Comparison of ENCODE assay signal across 10 mouse cellular contexts in genomic region chr7:127103960-127104359, GRCm38 (mm10). TPM values are rescaled to one million over a fixed set of nuclear protein-coding genes. Genes with fewer than 3 reads are reported as not detected.
DNase-seq lines count a peak whose midpoint lies in the region; ATAC-seq and TF ChIP-seq lines count a peak whose summit lies in the region.
"Had no signal": no experiment of that assay in that cellular context is flagged by ENCODE, and none has a peak within 500 bp of the region (broad histone marks: within the 10 kb centered on the region; RNA-seq: fewer than 3 reads in every experiment).

No protein-coding gene starts in this region.

- no peak overlapping the region for H3K27ac ChIP-seq in kidney, adult 2 months (ENCODE audit: insufficient read depth, low read depth, low read length)
- no peak overlapping the region for H3K27ac ChIP-seq in kidney, embryonic 14.5 days (ENCODE audit: low read depth, low read length)
- H3K27ac ChIP-seq in hindbrain, embryonic 13.5 days = peak overlapping the region; percentile 82
- H3K27ac ChIP-seq: stomach, embryonic 15.5 days had no signal

- no peak overlapping the region for H3K4me2 ChIP-seq in kidney, embryonic 14.5 days (replicated peaks; ENCODE audit: low read depth, low read length)
- H3K4me2 ChIP-seq in hindbrain, embryonic 13.5 days = no peak overlapping the region

- H3K4me3 ChIP-seq in kidney, adult 2 months (ENCODE audit: insufficient read depth, low read depth, low read length) = no peak overlapping the region
- H3K4me3 ChIP-seq in kidney, embryonic 14.5 days (ENCODE audit: low read length) = no peak overlapping the region
- H3K4me3 ChIP-seq in hindbrain, embryonic 13.5 days = no peak overlapping the region

- H3K9me3 ChIP-seq in kidney, embryonic 14.5 days (ENCODE audit: control insufficient read depth, low read length) = no peaks in the 10 kb centered on the region
- H3K9me3 ChIP-seq in hindbrain, embryonic 13.5 days = no peaks in the 10 kb centered on the region
- H3K9me3 ChIP-seq: stomach, embryonic 15.5 days had no signal

- H3K27me3 ChIP-seq in kidney, adult 2 months (replicated peaks; ENCODE audit: control insufficient read depth, insufficient read depth, low read length) = no peaks in the 10 kb centered on the region
- H3K27me3 ChIP-seq in kidney, embryonic 14.5 days (ENCODE audit: control insufficient read depth, insufficient read depth, low read length) = no peaks in the 10 kb centered on the region
- H3K27me3 ChIP-seq in hindbrain, embryonic 13.5 days = no peaks in the 10 kb centered on the region
- H3K27me3 ChIP-seq: stomach, embryonic 15.5 days had no signal

- peak; percentile 37; the same call in 1 of the 2 replicates for TF ChIP-seq CTCF in kidney, adult 2 months (conservative IDR thresholded peaks at IDR 0.05; ENCODE audit: insufficient read depth, insufficient read length, low read depth, low read length)

- 67% methylated on average over 6 of the region's 6 CpGs for WGBS in kidney, adult 2 months
- 69% methylated on average over 6 of the region's 6 CpGs for WGBS in kidney, embryonic 14.5 days
- WGBS in hindbrain, embryonic 13.5 days = 68% methylated on average over 6 of the region's 6 CpGs

- TF ChIP-seq POLR2A in kidney, adult 2 months (IDR thresholded peaks at IDR 0.05; ENCODE audit: low read depth, low read length) = no peak

- no peaks in the 10 kb centered on the region for H3K4me1 ChIP-seq in kidney, adult 2 months (ENCODE audit: control insufficient read depth, insufficient read depth, low read length)
- no peaks in the 10 kb centered on the region for H3K4me1 ChIP-seq in kidney, embryonic 14.5 days (ENCODE audit: control insufficient read depth, insufficient read depth, low read length)
- H3K4me1 ChIP-seq in hindbrain, embryonic 13.5 days (replicated peaks) = peaks cover 6% of the 10 kb centered on the region; the same call in 1 of the 2 replicates

- ATAC-seq in kidney, embryonic 14.5 days (ENCODE audit: low FRiP score, low TSS enrichment) = no peak; the same call in 1 of the 2 replicates
- ATAC-seq in hindbrain, embryonic 13.5 days (ENCODE audit: low FRiP score) = no peak

- H3K36me3 ChIP-seq in kidney, adult 2 months (ENCODE audit: control insufficient read depth, insufficient read depth, low read length) = no peaks in the 10 kb centered on the region
- no peaks in the 10 kb centered on the region for H3K36me3 ChIP-seq in kidney, embryonic 14.5 days (ENCODE audit: control insufficient read depth, insufficient read depth, low read length)
- no peaks in the 10 kb centered on the region for H3K36me3 ChIP-seq in hindbrain, embryonic 13.5 days
- H3K36me3 ChIP-seq: stomach, embryonic 15.5 days had no signal

- DNase-seq in kidney, adult 2 months = no peak
- DNase-seq in R1 (ENCODE audit: low read depth, low spot score) = peak; percentile 56
- DNase-seq in naive thymus-derived CD4-positive, alpha-beta T cell, adult 2 months (ENCODE audit: low read depth) = peak; percentile 76
- DNase-seq in layer of hippocampus, postnatal 36 days = no peak
- DNase-seq in left cerebral cortex, adult 11 months (ENCODE audit: low spot score) = no peak
- no peak for DNase-seq in urinary bladder, adult 2 months (ENCODE audit: low spot score)

- no peak overlapping the region for H3K9ac ChIP-seq in kidney, embryonic 14.5 days (ENCODE audit: low read depth, low read length)
- H3K9ac ChIP-seq in hindbrain, embryonic 13.5 days = 0 out of 2 replicates have a peak overlapping the region, but pooled peaks have one; percentile 43

RNA-seq across cellular contexts. Expression of gene AI467606, which starts 12.8 kb away (rescaled TPM):
- polyA plus RNA-seq in kidney, adult 2 months (2012; rRNA removed) = 4.2 and 7.7 TPM in 2 replicates
- polyA plus RNA-seq in kidney, embryonic 14.5 days (2014; fragmentation: Nextera tagmentation; extraction: Ambion mirVana) = 3.5 TPM in 2 replicates
- polyA plus RNA-seq in hindbrain, embryonic 13.5 days (2015; fragmentation: Nextera tagmentation; extraction: Ambion mirVana) = 1.5 and 2.1 TPM in 2 replicates
- 1 to 10 TPM in 1 of 2 experiments, under 1 TPM in 1; 0.92 to 1.1 TPM for total RNA-seq in layer of hippocampus, postnatal 36 days (2021)
- 4.4 and 6.0 TPM in 2 replicates for polyA plus RNA-seq in urinary bladder, adult 2 months (2012; rRNA removed)

RNA-seq across cellular contexts. Expression of gene Zg16, which starts 16.8 kb away (rescaled TPM):
- polyA plus RNA-seq in kidney, adult 2 months (2012; rRNA removed) = not detected in 2 replicates
- not detected in 2 replicates for polyA plus RNA-seq in kidney, embryonic 14.5 days (2014; fragmentation: Nextera tagmentation; extraction: Ambion mirVana)
- not detected in 2 replicates for polyA plus RNA-seq in hindbrain, embryonic 13.5 days (2015; fragmentation: Nextera tagmentation; extraction: Ambion mirVana)
- not detected for total RNA-seq in layer of hippocampus, postnatal 36 days (2021)
- 0.15 and 0.34 TPM in 2 replicates for polyA plus RNA-seq in urinary bladder, adult 2 months (2012; rRNA removed)
- total RNA-seq: layer of hippocampus, postnatal 10 days had no signal

RNA-seq across cellular contexts. Expression of gene Qprt, which starts 18.1 kb away (rescaled TPM):
- polyA plus RNA-seq in kidney, adult 2 months (2012; rRNA removed) = 127 and 137 TPM in 2 replicates
- 8.9 and 13.0 TPM in 2 replicates for polyA plus RNA-seq in kidney, embryonic 14.5 days (2014; fragmentation: Nextera tagmentation; extraction: Ambion mirVana)
- 0.54 and 0.68 TPM in 2 replicates for polyA plus RNA-seq in hindbrain, embryonic 13.5 days (2015; fragmentation: Nextera tagmentation; extraction: Ambion mirVana)
- under 1 TPM; 0.32 to 0.66 TPM for total RNA-seq in layer of hippocampus, postnatal 36 days (2021)
- 0.80 and 0.81 TPM in 2 replicates for polyA plus RNA-seq in urinary bladder, adult 2 months (2012; rRNA removed)

RNA-seq across cellular contexts. Expression of gene Spn, which starts 33.7 kb away (rescaled TPM):
- polyA plus RNA-seq in kidney, adult 2 months (2012; rRNA removed) = 2.7 and 5.2 TPM in 2 replicates
- 0.14 and 0.26 TPM in 2 replicates for polyA plus RNA-seq in kidney, embryonic 14.5 days (2014; fragmentation: Nextera tagmentation; extraction: Ambion mirVana)
- 0.06 and 0.09 TPM in 2 replicates for polyA plus RNA-seq in hindbrain, embryonic 13.5 days (2015; fragmentation: Nextera tagmentation; extraction: Ambion mirVana)
- total RNA-seq in layer of hippocampus, postnatal 36 days (2021) = under 1 TPM; 0.50 to 0.73 TPM
- polyA plus RNA-seq in urinary bladder, adult 2 months (2012; rRNA removed) = 1.2 and 1.9 TPM in 2 replicates

Comparison
In these comparisons a context has a peak if more than half of its experiments do, and no peak if none do; other contexts are left out.
1. DNase-seq: peak in R1 (single experiment) and naive thymus-derived CD4-positive, alpha-beta T cell, adult 2 months (single experiment); none in kidney, adult 2 months (single experiment), layer of hippocampus, postnatal 36 days (0 of 2), left cerebral cortex, adult 11 months (single experiment) and urinary bladder, adult 2 months (single experiment).